Mouse (Mus musculus): Measurements from ENCODE around the gene Spem2. TPM values are rescaled to one million over a fixed set of nuclear protein-coding genes. Genes with fewer than 3 reads are reported as not detected.

Gene Spem2
- polyA plus RNA-seq, 1 experiment from 2014 or later, result not detected

Other genes starting within 250 kb of the Spem2 start
- gene Wrap53, start 238.2 kb downstream of the Spem2 start, polyA plus RNA-seq (2014; fragmentation: Nextera tagmentation; extraction: Ambion mirVana), result 26.9 and 31.9 TPM in 2 replicates
- gene Trp53, start 238.1 kb downstream of the Spem2 start, polyA plus RNA-seq (2014; fragmentation: Nextera tagmentation; extraction: Ambion mirVana), result 214 and 219 TPM in 2 replicates
- gene Atp1b2, start 212.5 kb downstream of the Spem2 start, polyA plus RNA-seq (2014; fragmentation: Nextera tagmentation; extraction: Ambion mirVana), result 7.6 and 11.4 TPM in 2 replicates
- not detected in 2 replicates for gene Shbg, start 200.6 kb downstream of the Spem2 start, polyA plus RNA-seq (2014; fragmentation: Nextera tagmentation; extraction: Ambion mirVana)
- gene Sat2, start 196.4 kb downstream of the Spem2 start, polyA plus RNA-seq (2014; fragmentation: Nextera tagmentation; extraction: Ambion mirVana), result 16.9 and 22.6 TPM in 2 replicates
- 30.7 and 33.3 TPM in 2 replicates for gene Fxr2, start 185.5 kb downstream of the Spem2 start, polyA plus RNA-seq (2014; fragmentation: Nextera tagmentation; extraction: Ambion mirVana)
- gene Sox15, start 163.2 kb downstream of the Spem2 start, polyA plus RNA-seq (2014; fragmentation: Nextera tagmentation; extraction: Ambion mirVana), result 0.51 TPM in 1 of 2 replicates, not detected in the other
- 42.3 and 71.8 TPM in 2 replicates for gene Mpdu1, start 155.8 kb downstream of the Spem2 start, polyA plus RNA-seq (2014; fragmentation: Nextera tagmentation; extraction: Ambion mirVana)
- gene Cd68, start 152.3 kb downstream of the Spem2 start, polyA plus RNA-seq (2014; fragmentation: Nextera tagmentation; extraction: Ambion mirVana), result 8.5 and 10.5 TPM in 2 replicates
- 729 and 1,177 TPM in 2 replicates for gene Eif4a1, start 146.0 kb downstream of the Spem2 start, polyA plus RNA-seq (2014; fragmentation: Nextera tagmentation; extraction: Ambion mirVana)
- 95.2 and 102 TPM in 2 replicates for gene Senp3, start 136.4 kb downstream of the Spem2 start, polyA plus RNA-seq (2014; fragmentation: Nextera tagmentation; extraction: Ambion mirVana)
- 0.34 and 0.60 TPM in 2 replicates for gene Tnfsf13, start 132.7 kb downstream of the Spem2 start, polyA plus RNA-seq (2014; fragmentation: Nextera tagmentation; extraction: Ambion mirVana)
- 6.9 and 8.6 TPM in 2 replicates for gene Tnfsf12, start 122.6 kb downstream of the Spem2 start, polyA plus RNA-seq (2014; fragmentation: Nextera tagmentation; extraction: Ambion mirVana)
- 4.6 and 4.9 TPM in 2 replicates for gene Tnfsfm13, start 122.4 kb downstream of the Spem2 start, polyA plus RNA-seq (2014; fragmentation: Nextera tagmentation; extraction: Ambion mirVana)
- 30.2 and 58.4 TPM in 2 replicates for gene Polr2a, start 59.8 kb downstream of the Spem2 start, polyA plus RNA-seq (2014; fragmentation: Nextera tagmentation; extraction: Ambion mirVana)
- gene Slc35g3, start 56.5 kb downstream of the Spem2 start, polyA plus RNA-seq (2014; fragmentation: Nextera tagmentation; extraction: Ambion mirVana), result 0.23 and 0.36 TPM in 2 replicates
- gene Zbtb4, start 52.6 kb downstream of the Spem2 start, polyA plus RNA-seq (2014; fragmentation: Nextera tagmentation; extraction: Ambion mirVana), result 2.0 and 2.2 TPM in 2 replicates
- gene Chrnb1, start 22.5 kb downstream of the Spem2 start, polyA plus RNA-seq (2014; fragmentation: Nextera tagmentation; extraction: Ambion mirVana), result 4.6 and 6.5 TPM in 2 replicates
- 1.7 and 1.9 TPM in 2 replicates for gene Fgf11, start 16.6 kb downstream of the Spem2 start, polyA plus RNA-seq (2014; fragmentation: Nextera tagmentation; extraction: Ambion mirVana)
- gene Tmem102, start 12.8 kb downstream of the Spem2 start, polyA plus RNA-seq (2014; fragmentation: Nextera tagmentation; extraction: Ambion mirVana), result 6.4 and 7.7 TPM in 2 replicates
- gene Gm39566, start 3.2 kb downstream of the Spem2 start, polyA plus RNA-seq (2014; fragmentation: Nextera tagmentation; extraction: Ambion mirVana), result not detected in 2 replicates
- 0.27 TPM in 1 of 2 replicates, not detected in the other for gene Spem1, start 3.7 kb upstream of the Spem2 start, polyA plus RNA-seq (2014; fragmentation: Nextera tagmentation; extraction: Ambion mirVana)
- gene Nlgn2, start 19.3 kb upstream of the Spem2 start, polyA plus RNA-seq (2014; fragmentation: Nextera tagmentation; extraction: Ambion mirVana), result 7.8 and 8.5 TPM in 2 replicates
- gene Tmem256, start 20.0 kb upstream of the Spem2 start, polyA plus RNA-seq (2014; fragmentation: Nextera tagmentation; extraction: Ambion mirVana), result 354 and 512 TPM in 2 replicates
- gene Plscr3, start 27.9 kb upstream of the Spem2 start, polyA plus RNA-seq (2014; fragmentation: Nextera tagmentation; extraction: Ambion mirVana), result 84.3 and 105 TPM in 2 replicates
- 2.3 and 4.9 TPM in 2 replicates for gene Tnk1, start 40.3 kb upstream of the Spem2 start, polyA plus RNA-seq (2014; fragmentation: Nextera tagmentation; extraction: Ambion mirVana)
- gene Tmem95, start 59.6 kb upstream of the Spem2 start, polyA plus RNA-seq (2014; fragmentation: Nextera tagmentation; extraction: Ambion mirVana), result not detected in 2 replicates
- gene Kctd11, start 62.9 kb upstream of the Spem2 start, polyA plus RNA-seq (2014; fragmentation: Nextera tagmentation; extraction: Ambion mirVana), result 3.8 and 6.4 TPM in 2 replicates
- 0.20 and 0.28 TPM in 2 replicates for gene Acap1, start 77.1 kb upstream of the Spem2 start, polyA plus RNA-seq (2014; fragmentation: Nextera tagmentation; extraction: Ambion mirVana)
- 12.4 and 15.1 TPM in 2 replicates for gene 2810408A11Rik, start 82.5 kb upstream of the Spem2 start, polyA plus RNA-seq (2014; fragmentation: Nextera tagmentation; extraction: Ambion mirVana)
- gene Neurl4, start 82.6 kb upstream of the Spem2 start, polyA plus RNA-seq (2014; fragmentation: Nextera tagmentation; extraction: Ambion mirVana), result 13.0 and 16.3 TPM in 2 replicates
- gene Gps2, start 95.4 kb upstream of the Spem2 start, polyA plus RNA-seq (2014; fragmentation: Nextera tagmentation; extraction: Ambion mirVana), result 73.4 and 82.0 TPM in 2 replicates
- gene Eif5a, start 103.5 kb upstream of the Spem2 start, polyA plus RNA-seq (2014; fragmentation: Nextera tagmentation; extraction: Ambion mirVana), result 2,108 and 2,169 TPM in 2 replicates
- gene Ybx2, start 117.3 kb upstream of the Spem2 start, polyA plus RNA-seq (2014; fragmentation: Nextera tagmentation; extraction: Ambion mirVana), result 10.1 and 10.7 TPM in 2 replicates
- 11.7 and 14.1 TPM in 2 replicates for gene Slc2a4, start 129.7 kb upstream of the Spem2 start, polyA plus RNA-seq (2014; fragmentation: Nextera tagmentation; extraction: Ambion mirVana)
- 117 and 132 TPM in 2 replicates for gene Cldn7, start 146.3 kb upstream of the Spem2 start, polyA plus RNA-seq (2014; fragmentation: Nextera tagmentation; extraction: Ambion mirVana)
- gene Ctdnep1, start 162.7 kb upstream of the Spem2 start, polyA plus RNA-seq (2014; fragmentation: Nextera tagmentation; extraction: Ambion mirVana), result 34.5 and 50.1 TPM in 2 replicates
- 117 and 141 TPM in 2 replicates for gene Elp5, start 164.1 kb upstream of the Spem2 start, polyA plus RNA-seq (2014; fragmentation: Nextera tagmentation; extraction: Ambion mirVana)
- 426 and 499 TPM in 2 replicates for gene Gabarap, start 172.7 kb upstream of the Spem2 start, polyA plus RNA-seq (2014; fragmentation: Nextera tagmentation; extraction: Ambion mirVana)
- 48.5 and 63.1 TPM in 2 replicates for gene Phf23, start 177.3 kb upstream of the Spem2 start, polyA plus RNA-seq (2014; fragmentation: Nextera tagmentation; extraction: Ambion mirVana)
- gene Dvl2, start 182.1 kb upstream of the Spem2 start, polyA plus RNA-seq (2014; fragmentation: Nextera tagmentation; extraction: Ambion mirVana), result 28.2 and 34.9 TPM in 2 replicates
- gene Acadvl, start 196.9 kb upstream of the Spem2 start, polyA plus RNA-seq (2014; fragmentation: Nextera tagmentation; extraction: Ambion mirVana), result 41.1 and 58.4 TPM in 2 replicates
- gene Dlg4, start 198.5 kb upstream of the Spem2 start, polyA plus RNA-seq (2014; fragmentation: Nextera tagmentation; extraction: Ambion mirVana), result 13.2 and 16.4 TPM in 2 replicates
- gene Asgr1, start 235.6 kb upstream of the Spem2 start, polyA plus RNA-seq (2014; fragmentation: Nextera tagmentation; extraction: Ambion mirVana), result 2.0 and 2.4 TPM in 2 replicates